Mouse (Mus musculus) gastrocnemius, postnatal 4 days (tissue): ENCODE results near the gene Unc13d. TPM values are rescaled to one million over a fixed set of nuclear protein-coding genes. Genes with fewer than 3 reads are reported as not detected.

Source experiments
- DNase-seq, 2 experiments: peaks; one replicate each; pipeline ENCODE4 v3.0.0; 2021 to 2022; ENCODE audit warnings: low spot score in 2 of 2, mixed read lengths in 2 of 2
- total RNA-seq, 2 experiments: library from RNA; stranded (reverse); gene quantifications; 2 replicates each; pipeline ENCODE4 v1.2.3; 2021

Gene Unc13d
- total RNA-seq, 2 experiments from 2014 or later, result 1.1 to 2.0 TPM

DNA sequence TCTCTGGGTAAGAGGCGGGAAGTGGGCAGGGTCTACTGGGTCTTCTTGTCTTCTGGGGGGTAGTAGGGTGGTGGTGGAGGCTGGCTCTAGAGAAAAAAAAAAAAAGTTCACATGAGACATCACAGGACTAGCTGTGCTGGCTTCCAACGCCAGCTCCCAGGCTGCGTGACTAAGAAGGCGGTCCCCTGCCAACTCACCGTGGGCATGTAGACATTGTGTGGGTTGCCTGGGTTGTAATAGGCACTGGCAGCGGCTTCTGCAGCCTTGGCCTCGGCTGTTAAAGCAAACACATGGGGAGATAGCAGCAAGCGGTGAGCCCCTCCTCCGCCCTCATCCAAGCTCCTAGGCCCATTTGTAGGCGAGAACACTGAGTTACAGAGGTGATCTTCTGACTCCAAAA is 1.8 kb upstream of the Unc13d start:
- DNase-seq, result no peak

DNA sequence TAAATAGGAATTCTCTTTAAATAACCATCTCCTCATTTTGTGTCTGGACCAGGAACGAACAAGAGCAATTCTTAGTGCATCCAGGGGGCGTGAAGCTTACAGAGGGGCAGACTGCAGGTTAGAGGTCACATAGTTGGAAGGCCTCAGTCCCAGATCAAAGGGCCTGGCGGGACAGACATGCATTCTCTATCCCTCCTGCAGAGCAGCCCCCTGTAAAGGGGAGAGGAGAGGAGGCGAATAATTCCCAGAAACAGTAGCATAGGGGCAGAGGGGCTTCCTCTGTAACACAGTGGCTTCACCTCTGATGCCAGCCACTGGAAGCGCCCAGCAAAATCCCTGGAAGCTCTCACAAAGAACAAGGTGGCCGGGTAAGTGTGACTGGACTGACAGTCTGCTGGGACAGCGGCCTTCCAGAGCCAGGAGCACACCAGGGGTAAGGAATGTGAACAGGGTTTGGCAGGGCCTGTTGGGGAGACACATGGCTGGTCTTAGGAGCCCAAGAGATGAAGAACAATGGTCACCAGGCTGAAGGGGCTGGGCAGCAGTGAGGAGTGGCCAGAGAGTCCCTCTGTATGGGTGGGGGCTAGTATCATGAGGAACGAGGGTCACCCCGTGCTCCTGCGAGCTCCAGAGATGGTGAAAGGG is 1.0 kb upstream of the Unc13d start:
- DNase-seq, result no peak

DNA sequence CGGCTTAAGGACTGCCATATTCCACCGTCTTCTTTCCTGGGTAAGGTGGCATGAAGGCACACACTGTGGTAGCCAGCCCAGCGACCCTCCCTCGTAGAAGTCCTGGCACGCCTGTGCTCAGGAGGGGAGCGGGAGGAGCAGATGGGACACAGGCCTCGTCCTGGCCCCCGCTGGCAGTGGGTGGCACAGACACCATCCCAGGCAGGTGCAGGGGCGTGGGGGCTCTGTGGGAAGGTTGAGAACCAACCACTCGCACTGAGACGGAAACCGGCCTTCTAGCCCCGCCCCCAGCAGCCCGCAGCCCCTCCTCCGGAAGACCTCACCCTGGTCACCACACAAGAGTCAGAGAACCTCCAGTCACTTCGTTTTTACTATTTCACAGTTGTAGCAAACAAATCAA is 460 bp upstream of the Unc13d start:
- DNase-seq, result peak in 1 of 2 experiments; percentile 57

DNA sequence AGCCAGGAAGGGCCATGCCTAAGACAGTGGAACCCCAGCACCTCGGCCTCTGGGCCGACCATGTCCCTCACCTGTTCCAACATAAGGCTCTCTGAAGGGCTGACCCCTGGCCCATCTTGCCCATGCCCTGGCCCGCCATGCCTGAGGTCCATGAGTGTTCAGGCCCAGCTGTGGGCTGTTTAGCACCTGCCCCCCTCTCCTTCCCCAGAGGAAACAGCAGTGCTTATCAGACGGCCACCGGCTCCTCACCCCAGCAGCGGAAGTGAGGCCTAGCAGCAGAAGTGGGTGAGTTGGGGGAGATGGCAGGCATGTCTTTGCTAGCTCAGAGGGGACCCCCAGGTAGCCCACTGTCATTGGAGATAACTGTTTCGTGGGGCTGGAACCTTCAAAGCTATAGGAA is 925 bp downstream of the Unc13d start:
- no peak for DNase-seq

DNA sequence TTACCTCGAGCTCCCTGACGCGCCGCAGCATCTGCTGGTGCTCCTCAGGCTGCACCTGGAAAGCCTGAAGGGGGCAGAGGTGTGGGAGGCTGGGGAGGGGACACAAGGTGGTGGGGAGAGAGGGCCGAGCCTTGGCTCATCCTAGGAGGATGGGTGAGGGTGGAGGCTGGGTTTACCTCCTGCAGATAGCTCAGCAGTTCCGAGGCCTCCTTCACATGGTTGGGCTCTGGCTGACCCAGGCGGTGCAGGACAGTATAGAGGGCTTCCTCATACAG is 1.6 kb downstream of the Unc13d start:
- DNase-seq, result no peak

DNA sequence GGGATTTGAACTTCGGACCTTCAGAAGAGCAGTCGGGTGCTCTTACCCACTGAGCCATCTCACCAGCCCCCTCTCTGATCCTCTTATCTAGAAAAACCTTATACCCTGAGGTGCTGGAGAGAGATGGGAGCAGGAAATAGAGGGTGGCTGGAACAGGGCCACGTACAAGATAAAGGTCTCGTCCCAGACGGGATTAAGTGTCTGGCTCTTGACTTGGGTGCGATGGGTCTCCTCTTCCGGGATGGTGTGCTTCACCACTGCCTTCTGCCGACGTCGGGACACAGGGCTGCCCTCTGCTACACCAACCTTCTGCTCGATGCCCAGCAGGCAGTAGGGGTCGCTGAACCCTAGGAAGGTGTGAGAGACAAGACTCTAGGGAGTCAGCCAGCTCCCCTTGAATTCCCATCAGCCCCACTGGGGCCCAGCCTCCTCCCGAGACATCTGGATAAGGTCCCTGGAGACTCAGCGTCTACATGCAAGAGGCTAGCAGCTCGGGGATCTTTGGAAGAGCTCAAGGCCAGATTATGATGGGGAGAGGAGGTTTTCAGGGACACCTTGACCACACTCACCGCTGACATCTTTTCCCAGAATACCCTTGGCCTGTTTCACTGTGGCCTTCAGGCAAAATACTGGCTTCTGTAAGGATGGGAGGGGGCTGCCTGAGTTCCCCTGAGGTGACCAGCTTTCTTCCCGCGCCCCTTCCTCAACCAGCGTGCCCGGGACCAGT is 2.1 kb downstream of the Unc13d start:
- no peak for DNase-seq

DNA sequence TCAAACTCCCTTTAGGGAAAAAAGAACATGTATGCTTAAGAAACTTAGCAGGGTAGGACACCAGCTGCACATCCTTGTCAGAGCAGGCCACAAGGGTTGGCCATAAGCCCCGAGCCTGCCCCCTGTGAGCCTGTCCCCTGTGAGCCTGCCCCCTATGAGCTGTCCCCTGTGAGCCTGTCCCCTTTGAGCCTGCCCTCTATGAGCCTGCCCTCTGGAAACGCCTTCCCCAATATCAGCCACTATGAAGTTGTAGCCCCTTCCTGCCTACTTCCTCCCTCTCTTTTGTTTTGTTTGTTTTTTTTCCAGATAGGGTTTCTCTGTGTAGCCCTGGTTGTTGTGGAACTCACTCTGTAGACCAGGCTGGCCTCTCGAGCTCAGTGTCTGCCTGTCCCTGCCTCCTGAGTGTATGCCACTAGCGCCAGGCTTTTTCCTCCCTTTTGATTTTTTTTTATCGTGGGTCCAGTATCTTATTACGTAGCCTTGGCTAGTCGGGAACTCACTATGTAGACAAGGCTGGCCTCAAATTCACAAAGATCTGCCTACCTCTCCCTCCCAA is 3.2 kb downstream of the Unc13d start:
- DNase-seq, result no peak

DNA sequence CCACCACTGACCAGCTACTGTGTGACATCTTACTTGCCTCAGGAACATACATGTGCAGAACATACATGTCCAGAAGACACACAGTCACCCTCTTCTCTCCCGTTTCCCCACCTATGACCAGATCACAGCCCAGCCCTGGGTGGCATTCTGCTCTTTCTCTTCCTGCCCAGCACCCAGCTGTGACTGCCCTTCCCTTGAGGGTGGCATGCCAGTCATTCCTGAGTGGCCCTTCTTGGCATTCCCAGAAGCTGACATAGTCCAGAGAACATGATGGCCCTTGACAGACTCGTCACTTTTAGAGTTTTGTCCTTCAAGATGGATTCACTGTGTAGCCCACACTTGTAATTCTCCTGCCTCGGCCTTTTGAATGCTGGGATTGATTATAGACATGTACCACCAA is 5.2 kb downstream of the Unc13d start:
- DNase-seq, result no peak

DNA sequence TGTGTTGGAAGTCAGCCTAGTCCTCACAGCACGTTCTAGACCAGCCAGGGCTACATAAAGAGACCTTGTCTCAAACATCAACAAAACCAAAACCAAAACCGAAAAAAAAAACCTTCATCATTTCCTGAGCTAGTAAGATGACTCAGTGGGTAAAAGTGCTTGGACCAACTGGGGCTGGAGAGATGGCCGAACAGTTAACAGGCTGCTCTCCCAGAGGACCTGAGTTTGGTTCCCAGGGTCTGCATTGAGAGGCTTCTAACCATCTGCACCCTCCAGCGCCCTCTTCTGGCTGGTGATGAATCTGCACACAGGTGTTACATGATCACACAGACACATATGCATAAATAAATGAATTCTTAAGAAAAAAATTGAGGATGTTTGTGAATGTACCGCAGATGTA is 6.3 kb downstream of the Unc13d start:
- DNase-seq, result no peak

DNA sequence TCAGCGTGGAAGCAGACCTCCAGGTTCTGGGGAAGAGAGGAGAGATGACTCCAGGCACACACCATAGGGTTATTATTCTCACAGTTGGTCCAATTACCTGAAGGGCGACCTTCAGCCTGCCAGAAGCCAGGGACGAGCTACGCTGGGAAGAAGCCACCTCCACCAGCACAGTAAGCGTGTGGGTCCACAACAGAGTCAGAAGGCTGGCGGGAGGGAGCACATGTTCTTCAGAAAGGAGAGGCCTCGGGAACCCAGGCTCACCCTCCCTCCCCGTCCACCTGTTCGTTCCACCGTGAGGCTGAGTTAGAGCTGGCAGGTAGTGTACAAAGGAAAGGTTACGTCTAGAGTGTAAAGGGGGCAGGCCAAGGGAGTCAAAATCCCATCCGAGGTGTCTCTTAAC is 12.4 kb downstream of the Unc13d start:
- DNase-seq, result no peak

DNA sequence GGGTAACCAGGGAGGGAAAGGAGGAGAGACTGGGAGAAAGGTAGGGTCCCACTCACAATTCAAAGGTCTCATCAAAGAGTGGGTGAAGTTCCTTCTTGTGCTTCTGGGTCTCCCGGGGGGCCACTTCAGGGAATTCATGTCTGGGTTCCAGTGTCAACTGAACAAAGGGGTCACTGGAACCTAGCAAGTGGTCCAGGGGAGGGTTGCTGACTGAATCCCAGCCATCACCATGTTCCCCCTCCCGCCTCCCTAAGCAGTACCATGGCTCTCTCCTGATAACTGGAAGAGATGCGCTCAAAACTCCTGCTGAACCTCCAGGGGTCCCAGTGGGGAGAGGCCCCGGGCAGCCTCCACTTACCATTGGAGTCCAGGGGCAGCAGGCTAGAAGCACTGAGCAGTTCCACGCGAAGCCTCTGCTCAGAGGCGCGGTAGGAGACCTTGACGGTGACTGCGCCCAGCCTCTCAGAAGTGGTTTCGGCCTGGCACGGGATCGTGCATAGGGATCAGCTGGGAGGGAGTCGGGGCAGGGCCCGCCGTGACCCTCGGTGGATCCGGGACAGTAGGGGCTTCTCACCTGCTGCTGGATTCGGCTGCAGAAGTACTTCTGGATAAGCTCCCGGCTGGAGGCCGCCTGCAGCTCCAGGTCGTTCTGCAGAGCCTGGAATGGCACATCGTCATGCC is 13.4 kb downstream of the Unc13d start:
- no peak for DNase-seq

DNA sequence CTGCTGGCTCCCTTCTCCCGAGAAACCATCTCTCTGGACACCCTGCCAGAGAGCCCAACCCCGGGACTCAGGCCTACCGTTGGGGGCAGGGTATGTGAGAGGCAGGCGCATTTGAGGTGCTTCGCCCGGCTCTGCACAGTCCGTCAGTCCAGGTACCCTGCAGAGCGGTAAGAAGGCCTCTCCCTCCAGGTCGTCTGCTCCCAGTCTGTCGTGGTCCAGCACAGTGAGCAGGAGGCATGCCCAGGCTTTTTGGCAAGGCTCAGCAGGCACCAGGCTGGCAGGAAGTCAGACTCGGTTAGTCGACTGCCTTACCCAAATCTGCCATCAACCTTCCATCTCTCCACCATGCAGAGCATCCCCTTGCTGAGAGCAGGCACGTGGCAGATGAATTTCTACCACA is 14.2 kb downstream of the Unc13d start:
- DNase-seq, result no peak

DNA sequence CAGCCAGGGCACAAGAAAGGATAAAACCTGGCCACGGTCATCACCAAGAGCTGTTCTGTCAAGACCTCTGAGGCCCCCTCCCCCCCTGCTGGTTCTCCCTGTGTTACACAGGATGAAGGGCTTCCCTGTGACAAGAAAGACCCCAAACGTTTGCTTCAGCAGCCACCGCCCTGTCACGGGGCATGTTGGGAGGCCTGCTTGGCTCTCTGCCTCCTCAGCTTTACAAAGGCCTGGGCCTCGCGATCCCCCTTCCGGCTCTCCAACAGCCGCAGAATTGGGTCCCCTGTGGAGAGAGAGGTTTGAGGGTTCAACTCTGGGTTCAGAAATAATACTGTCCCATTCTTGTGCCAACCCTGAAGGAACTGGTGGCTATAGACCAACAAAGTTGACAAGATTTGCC is 15.2 kb downstream of the Unc13d start:
- no peak for DNase-seq

DNA sequence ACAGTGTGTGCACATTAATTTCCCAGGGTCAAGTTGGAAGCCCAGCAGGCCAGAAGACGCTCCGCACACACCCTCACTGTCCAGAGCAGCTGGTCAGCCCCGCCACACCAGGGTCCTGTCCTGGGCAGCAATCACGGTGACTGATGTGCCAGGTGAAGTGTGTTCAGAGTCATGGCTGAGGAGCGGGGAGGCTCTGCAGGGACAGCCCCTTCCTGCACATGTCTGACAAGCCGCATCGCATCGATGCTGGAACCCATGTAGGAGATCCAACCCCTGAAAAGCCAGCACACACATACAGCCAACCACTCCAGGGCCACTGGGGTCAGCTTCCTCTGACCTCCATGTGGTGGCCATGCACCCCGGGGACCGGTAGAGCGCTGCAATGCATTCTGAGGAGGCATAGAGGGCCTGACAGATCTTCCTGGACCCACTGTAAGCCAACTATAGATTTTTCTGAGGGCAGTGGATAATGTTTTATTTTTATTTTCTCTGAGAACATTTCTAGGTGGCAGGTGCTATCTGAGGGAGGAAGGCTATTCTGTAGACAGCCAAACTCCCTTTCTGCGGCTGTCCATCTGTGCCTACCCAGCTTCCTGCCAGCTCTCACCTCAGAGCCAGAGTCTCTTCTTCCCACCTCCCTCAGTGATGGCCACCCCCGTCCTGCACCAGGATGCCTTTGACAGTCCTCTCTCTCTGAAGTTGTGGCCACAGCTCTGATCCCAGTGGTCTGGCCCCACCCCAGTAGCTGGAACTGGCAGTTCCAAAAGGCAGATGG is 15.9 kb downstream of the Unc13d start:
- no peak for DNase-seq

DNA sequence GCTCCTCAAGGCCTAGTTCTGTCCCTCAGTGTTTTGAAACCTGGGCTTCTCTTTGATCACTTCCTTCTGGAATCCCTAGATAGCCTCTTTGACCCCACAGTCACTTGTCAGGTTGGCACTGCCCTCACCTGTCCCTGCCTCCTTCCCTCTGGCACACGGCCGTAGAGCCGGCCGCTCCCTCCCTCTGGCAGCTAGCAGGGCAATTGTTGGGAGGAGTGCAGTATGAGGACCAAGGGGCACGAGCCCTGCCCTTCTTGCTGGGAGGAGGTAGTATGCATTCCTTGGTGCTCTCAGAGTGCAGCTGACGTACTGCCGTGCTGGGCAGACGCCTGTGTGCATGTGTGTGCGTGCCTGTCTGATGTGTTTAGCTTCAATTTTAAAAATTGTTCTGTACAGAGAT is 17.2 kb downstream of the Unc13d start:
- no peak for DNase-seq

DNA sequence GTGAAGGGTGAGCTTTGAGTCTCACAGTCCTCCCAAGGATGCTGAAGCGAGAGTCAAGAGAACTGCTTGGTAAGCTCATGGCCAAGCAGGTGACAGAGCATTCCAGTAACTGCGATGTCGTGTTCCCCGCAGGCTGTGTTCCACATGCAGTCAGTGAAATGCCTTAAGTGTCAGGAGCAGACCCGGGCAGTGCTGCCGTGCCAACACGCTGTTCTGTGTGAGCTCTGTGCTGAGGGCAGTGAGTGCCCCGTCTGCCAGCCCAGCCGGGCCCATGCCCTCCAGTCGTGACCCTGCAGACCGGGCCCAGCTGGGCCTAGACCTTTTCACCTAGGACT is 18.1 kb downstream of the Unc13d start:
- no peak for DNase-seq

DNA sequence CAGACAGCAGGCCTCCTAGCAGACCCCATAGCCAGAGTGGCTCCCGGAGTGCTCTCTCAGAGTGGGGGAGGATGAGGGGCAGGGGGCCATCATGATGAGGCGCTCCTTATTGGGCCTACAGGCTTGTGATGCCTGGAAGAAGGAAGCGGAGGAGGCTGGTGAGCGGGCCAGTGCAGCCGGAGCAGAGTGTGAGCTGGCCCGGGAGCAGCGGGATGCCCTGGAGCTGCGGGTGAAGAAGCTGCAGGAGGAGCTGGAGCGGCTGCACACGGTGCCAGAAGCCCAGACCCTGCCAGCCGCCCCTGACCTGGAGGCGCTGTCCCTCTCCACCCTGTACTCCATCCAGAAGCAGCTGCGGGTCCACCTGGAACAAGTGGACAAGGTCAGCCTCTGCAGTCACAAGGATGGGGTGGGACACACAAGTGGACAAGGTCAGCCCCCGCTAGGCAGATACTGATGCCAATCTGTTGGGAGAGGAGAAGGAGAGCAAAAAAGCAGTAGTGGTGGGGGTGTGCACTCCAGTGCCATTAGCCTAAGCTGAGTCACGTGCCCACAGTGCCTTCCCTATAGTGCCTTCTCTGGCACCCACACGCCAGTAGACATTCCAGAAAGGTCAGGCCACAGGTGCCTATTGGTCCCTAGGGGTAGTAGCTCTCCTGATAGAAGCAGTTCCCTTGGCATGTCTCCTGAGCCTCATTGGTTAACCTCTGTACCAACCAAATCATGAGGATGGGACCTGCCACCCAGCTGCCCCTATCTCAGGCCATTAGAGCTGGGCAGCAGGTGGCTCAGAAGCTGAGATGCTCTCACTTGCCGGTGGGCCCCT is 18.7 kb downstream of the Unc13d start:
- DNase-seq, result no peak

DNA sequence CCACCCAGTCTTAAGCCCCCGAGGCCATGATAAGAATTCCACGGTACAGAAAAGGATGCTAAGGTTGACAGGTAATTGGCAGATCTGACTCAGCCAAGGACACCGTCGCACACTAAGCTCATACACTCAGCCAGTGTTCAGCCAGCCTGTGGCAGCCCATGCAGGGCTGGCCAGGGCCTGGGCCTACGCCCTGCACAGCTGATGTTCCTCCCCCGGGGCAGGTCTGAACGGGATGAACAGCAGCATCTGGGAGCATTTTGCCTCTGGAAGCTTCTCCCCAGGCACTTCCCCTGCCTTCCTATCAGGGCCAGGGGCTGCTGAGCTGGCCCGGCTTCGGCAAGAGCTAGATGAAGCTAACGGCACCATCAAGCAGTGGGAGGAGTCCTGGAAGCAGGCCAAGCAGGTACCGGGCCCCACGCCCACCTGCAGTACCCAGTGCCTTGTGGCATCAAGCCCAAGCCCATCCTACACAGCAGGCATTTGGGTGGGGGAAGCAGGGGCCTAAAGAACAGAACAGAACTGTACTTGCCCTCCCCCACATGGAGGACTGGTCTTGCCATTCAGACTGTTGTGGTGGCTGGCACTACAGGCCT is 19.6 kb downstream of the Unc13d start:
- DNase-seq, result peak in 1 of 2 experiments; percentile 20

DNA sequence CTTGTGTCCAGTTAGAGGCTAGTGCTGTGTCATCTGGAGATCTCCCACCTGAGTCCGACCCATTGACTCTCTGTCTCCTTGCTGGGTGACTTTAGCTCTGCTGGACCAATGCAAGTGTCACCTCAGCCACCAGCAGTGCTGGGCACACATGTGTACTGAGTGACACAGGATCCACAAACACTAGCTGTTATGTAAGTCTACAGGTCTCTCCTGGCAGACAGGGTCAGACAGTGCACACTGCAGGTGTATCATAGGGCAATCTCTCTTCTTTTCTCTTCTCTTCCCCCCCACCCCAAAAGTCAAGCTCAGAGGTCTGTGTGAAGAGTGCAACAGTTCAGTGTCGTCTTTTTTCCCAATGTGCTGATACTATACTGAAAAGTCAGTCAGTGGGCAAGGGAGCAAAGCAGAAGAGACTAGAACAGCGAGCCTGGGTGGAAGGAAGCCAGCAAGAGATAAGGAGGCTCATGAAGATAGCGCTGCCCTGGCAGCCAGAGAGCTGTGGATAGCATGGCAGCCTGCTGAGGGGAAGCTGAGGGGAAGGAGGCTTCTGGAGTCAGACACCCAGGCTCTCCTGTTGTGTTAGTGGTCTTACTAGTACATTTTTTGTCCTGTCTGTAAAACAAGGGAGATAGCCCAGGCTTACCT is 20.4 kb downstream of the Unc13d start:
- no peak for DNase-seq

DNA sequence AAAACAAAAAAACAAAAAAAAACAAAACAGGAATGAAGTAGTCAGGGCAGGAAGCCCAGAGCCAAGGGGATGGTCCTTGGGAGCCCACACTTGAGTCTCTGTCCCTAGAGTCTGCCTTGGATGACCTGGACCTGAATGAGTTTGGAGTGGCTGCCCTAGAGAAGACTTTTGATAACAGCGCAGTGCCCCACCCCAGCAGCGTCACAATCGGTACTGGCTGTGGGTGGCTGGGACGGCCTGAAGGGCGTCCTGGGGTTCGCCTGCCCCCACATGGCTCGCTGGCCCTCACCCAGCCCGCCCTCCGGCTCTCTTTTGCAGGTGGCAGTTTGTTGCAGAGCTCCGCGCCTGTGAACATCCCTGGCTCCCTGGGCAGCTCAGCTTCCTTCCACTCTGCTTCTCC is 21.9 kb downstream of the Unc13d start:
- no peak for DNase-seq
